Mouse (Mus musculus): ENCODE data around the gene Fam171a2. TPM values are rescaled to one million over a fixed set of nuclear protein-coding genes. Genes with fewer than 3 reads are reported as not detected.
"Not testable (repeated sequence)": the region's sequence is repeated elsewhere in the genome, so short reads cannot be mapped to it uniquely, and the experiment has no call there.

The Fam171a2 gene
- polyA plus RNA-seq, 2 experiments from 2014 or later = not detected

DNA sequence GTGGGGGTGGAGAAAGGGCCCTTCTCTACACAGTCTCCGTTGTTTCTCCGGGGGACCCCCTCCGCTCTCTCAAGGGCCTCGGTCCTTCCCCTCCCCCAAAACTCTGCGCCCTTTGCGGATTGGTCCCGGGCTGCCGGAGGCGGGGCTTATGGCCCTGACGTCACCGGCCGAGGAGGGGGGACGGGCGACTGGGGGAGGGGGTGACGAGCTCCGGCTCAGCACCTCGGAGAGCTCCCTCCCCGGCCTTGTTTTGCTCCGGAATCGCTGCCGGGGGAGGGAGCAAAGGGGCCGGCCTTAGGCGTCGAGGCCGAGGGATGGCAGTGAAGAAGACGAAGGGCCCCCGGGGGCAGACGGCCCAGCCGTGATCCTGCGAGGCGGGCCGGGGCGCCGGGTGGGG, 54.2 kb downstream of the Fam171a2 start, which contains the start of gene Rundc3a:
TSS of gene Rundc3a (plus strand) at position 166 of the 397 bp plus-strand sequence.
- peak; percentile 65 for ATAC-seq

DNA sequence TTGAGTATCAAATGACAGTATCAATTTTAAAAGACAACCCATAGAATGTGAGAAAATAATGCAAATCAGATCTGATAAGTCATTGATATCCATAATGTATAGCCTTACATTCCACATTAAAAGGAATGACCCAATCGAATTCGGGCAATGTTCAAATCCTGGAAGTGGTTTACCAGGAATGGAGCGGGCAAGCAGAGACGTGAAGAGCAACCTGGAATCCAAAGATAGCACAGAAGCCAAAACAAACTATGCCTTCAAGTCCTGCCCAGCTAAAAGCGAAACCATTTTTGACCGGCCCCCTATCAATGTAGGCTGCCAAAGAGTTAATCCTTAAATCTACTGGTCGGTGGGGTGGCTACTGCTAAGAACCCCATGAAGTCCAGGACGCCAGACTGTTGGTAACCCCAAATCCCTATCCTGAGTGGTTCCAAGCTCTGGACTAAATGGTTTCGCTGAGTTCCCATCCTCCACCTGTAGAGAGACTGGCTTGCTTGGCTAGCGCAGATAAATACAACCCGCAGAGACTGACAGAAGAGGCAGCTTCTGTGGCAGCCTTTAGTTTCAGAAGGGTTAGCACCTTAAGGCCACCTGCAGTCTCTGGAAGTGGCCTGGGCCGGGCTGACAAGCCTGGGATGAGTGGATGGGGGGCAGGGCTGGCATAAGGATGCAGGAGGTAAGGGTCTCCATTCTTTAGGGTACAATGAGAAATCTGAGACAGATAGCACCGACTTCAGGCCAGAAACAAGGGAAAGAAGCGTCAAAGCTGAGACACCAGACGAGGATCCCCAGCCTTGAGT, 54.8 kb downstream of the Fam171a2 start:
- ATAC-seq = no peak

DNA sequence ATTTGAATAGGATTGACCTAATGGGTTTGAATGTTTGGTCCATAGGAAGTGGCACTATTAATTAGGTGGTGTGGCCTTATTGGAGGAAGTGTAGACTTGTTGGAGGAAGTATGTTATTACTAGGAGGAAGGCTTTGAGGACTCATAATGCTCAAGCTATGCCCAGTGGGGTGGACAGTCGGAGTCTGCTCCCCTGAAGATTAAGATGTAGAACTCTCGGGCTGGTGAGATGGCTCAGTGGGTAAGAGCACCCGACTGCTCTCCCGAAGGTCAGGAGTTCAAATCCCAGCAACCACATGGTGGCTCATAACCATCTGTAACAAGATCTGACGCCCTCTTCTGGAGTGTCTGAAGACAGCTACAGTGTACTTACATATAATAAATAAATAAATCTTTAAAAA, 58.0 kb downstream of the Fam171a2 start:
- not testable (repeated sequence) for ATAC-seq

Other genes starting within 250 kb of the Fam171a2 start
- 10 to 100 TPM in 1 of 2 experiments, 1 to 10 TPM in 1; 6.5 to 12.3 TPM for gene Hdac5, start 217.5 kb downstream of the Fam171a2 start, polyA plus RNA-seq (2017; shearing (Covaris generic))
- gene BC030867, start 198.8 kb downstream of the Fam171a2 start, polyA plus RNA-seq (2017; shearing (Covaris generic)) = 1 to 10 TPM in 1 of 2 experiments, under 1 TPM in 1; 0.40 to 1.8 TPM
- gene Asb16, start 178.9 kb downstream of the Fam171a2 start, polyA plus RNA-seq (2017; shearing (Covaris generic)) = not detected
- gene Tmub2, start 162.8 kb downstream of the Fam171a2 start, polyA plus RNA-seq (2017; shearing (Covaris generic)) = 10 to 100 TPM; 64.7 to 80.5 TPM
- 1 to 10 TPM; 7.2 to 7.3 TPM for gene Atxn7l3, start 151.1 kb downstream of the Fam171a2 start, polyA plus RNA-seq (2017; shearing (Covaris generic))
- 10 to 100 TPM; 46.1 to 51.1 TPM for gene Ubtf, start 127.9 kb downstream of the Fam171a2 start, polyA plus RNA-seq (2017; shearing (Covaris generic))
- gene Slc4a1, start 81.5 kb downstream of the Fam171a2 start, polyA plus RNA-seq (2017; shearing (Covaris generic)) = not detected
- 1 to 10 TPM; 3.3 to 3.5 TPM for gene Rundc3a, start 54.3 kb downstream of the Fam171a2 start, polyA plus RNA-seq (2017; shearing (Covaris generic))
- gene Slc25a39, start 39.7 kb downstream of the Fam171a2 start, polyA plus RNA-seq (2017; shearing (Covaris generic)) = 10 to 100 TPM; 44.0 to 44.2 TPM
- 10 to 100 TPM; 23.3 to 51.4 TPM for gene Grn, start 17.4 kb downstream of the Fam171a2 start, polyA plus RNA-seq (2017; shearing (Covaris generic))
- gene Itga2b, start 22.4 kb upstream of the Fam171a2 start, polyA plus RNA-seq (2017; shearing (Covaris generic)) = 1 to 10 TPM in 1 of 2 experiments, under 1 TPM in 1; 0.36 to 1.5 TPM
- gene Gpatch8, start 108.7 kb upstream of the Fam171a2 start, polyA plus RNA-seq (2017; shearing (Covaris generic)) = 10 to 100 TPM; 64.2 to 75.8 TPM
- gene Gm11627, start 131.8 kb upstream of the Fam171a2 start, polyA plus RNA-seq (2017; shearing (Covaris generic)) = not detected
- gene Fzd2, start 156.7 kb upstream of the Fam171a2 start, polyA plus RNA-seq (2017; shearing (Covaris generic)) = not detected
- gene Meioc, start 216.0 kb upstream of the Fam171a2 start, polyA plus RNA-seq (2017; shearing (Covaris generic)) = under 1 TPM in 1 of 2 experiments, not detected in 1; 0.16 TPM

Measured in CD4-positive, CD25-positive, alpha-beta regulatory T cell, adult 4 months (primary cell).